Mouse (Mus musculus) thymus, adult 2 months (tissue): ENCODE data around the gene Cpa5. TPM values are rescaled to one million over a fixed set of nuclear protein-coding genes. Genes with fewer than 3 reads are reported as not detected.

Experiments
- DNase-seq: peaks from one replicate; pipeline ENCODE4 v3.0.0; 2021
- H3K27ac ChIP-seq: fragments of 200-500 bp; 2 replicates; pipeline ENCODE4 v1.5.1; 2012; ENCODE audit warnings: low read length, control low read depth; ENCODE audit not compliant: control insufficient read depth, insufficient read depth
- H3K27me3 ChIP-seq: fragments of 200-500 bp; 2 replicates; pipeline ENCODE4 v1.6.1; 2012; ENCODE audit warnings: mild to moderate bottlenecking, low read length, moderate library complexity, mixed read lengths; ENCODE audit not compliant: control insufficient read depth, insufficient read depth
- H3K36me3 ChIP-seq: fragments of 200-500 bp; 2 replicates; pipeline ENCODE4 v1.6.1; 2012; ENCODE audit warnings: mild to moderate bottlenecking, low read length, moderate library complexity; ENCODE audit not compliant: control insufficient read depth, insufficient read depth
- H3K4me1 ChIP-seq: fragments of 200-500 bp; replicated peaks from 2 replicates; pipeline ENCODE4 v1.6.1; 2012; ENCODE audit warnings: low read length; ENCODE audit not compliant: control insufficient read depth, insufficient read depth
- H3K4me3 ChIP-seq: fragments of 200-500 bp; 2 replicates; pipeline ENCODE4 v1.5.1; 2012; ENCODE audit warnings: mild to moderate bottlenecking, low read length, control low read depth, moderate library complexity; ENCODE audit not compliant: control insufficient read depth, insufficient read depth
- CTCF ChIP-seq: fragments of 200-500 bp; IDR thresholded peaks from 2 replicates; pipeline ENCODE4 v1.5.1; 2012; ENCODE audit warnings: mild to moderate bottlenecking, control low read depth, low read length, moderate library complexity, borderline replicate concordance; ENCODE audit not compliant: control insufficient read depth, poor library complexity, insufficient read depth; ENCODE audit errors: extremely low read depth
- POLR2A ChIP-seq: fragments of 200-500 bp; IDR thresholded peaks from 2 replicates; pipeline ENCODE4 v1.6.1; 2012; ENCODE audit warnings: mild to moderate bottlenecking, low read length, control low read depth, moderate library complexity; ENCODE audit not compliant: control insufficient read depth, poor library complexity, insufficient read depth; ENCODE audit errors: extremely low read depth
- WGBS: fragments of 180-500 bp; shearing (Covaris S2); methylation state at CpG from one replicate; pipeline ENCODE4 v1.1.7; 2018; 5-methylcytosine and 5-hydroxymethylcytosine counted together
- polyA plus RNA-seq: library from polyadenylated mRNA; depleted of rRNA; stranded (reverse); fragments of >200 nt; gene quantifications from 2 replicates; pipeline ENCODE4 v1.2.3, GENCODE M21; 2012

The Cpa5 gene
- polyA plus RNA-seq, 1 experiment = not detected

- WGBS = 4% methylated on average over 8 of the region's 8 CpGs
- no peak for DNase-seq
- H3K4me1 ChIP-seq = no peaks in the 10 kb centered on the region
- H3K36me3 ChIP-seq = no peaks in the 10 kb centered on the region
- H3K27me3 ChIP-seq = no peaks in the 10 kb centered on the region; the same call in 1 of the 2 replicates
- TF ChIP-seq POLR2A = no peak
- TF ChIP-seq CTCF = no peak
- H3K4me3 ChIP-seq = no peak overlapping the region
- no peak overlapping the region for H3K27ac ChIP-seq
These were observed 5.7 kb downstream of the Cpa5 start for GRCm38 (mm10) chr6:30616491-30616941.

- no peak for TF ChIP-seq CTCF
- WGBS = 5% methylated on average over 13 of the region's 13 CpGs
- no peaks in the 10 kb centered on the region for H3K36me3 ChIP-seq
- H3K4me1 ChIP-seq = no peaks in the 10 kb centered on the region
- H3K27me3 ChIP-seq = no peaks in the 10 kb centered on the region; the same call in 1 of the 2 replicates
- no peak for DNase-seq
- no peak overlapping the region for H3K27ac ChIP-seq
- H3K4me3 ChIP-seq = no peak overlapping the region
These were observed 6.5 kb downstream of the Cpa5 start for GRCm38 (mm10) chr6:30617020-30617958.

- H3K36me3 ChIP-seq = no peaks in the 10 kb centered on the region
- H3K4me3 ChIP-seq = no peak overlapping the region
- TF ChIP-seq CTCF (no peak), POLR2A (no peak)
- H3K27me3 ChIP-seq = no peaks in the 10 kb centered on the region; the same call in 1 of the 2 replicates
- DNase-seq = no peak
- H3K4me1 ChIP-seq = no peaks in the 10 kb centered on the region
- no peak overlapping the region for H3K27ac ChIP-seq
- WGBS = 26% methylated on average over 18 of the region's 18 CpGs
These were observed 7.3 kb downstream of the Cpa5 start for GRCm38 (mm10) chr6:30617959-30618590.

- no peaks in the 10 kb centered on the region; the same call in 1 of the 2 replicates for H3K27me3 ChIP-seq
- no peak for DNase-seq
- H3K36me3 ChIP-seq = no peaks in the 10 kb centered on the region
- H3K4me1 ChIP-seq = no peaks in the 10 kb centered on the region
- WGBS = 79% methylated on average over 6 of the region's 6 CpGs
- no peak overlapping the region for H3K4me3 ChIP-seq
- H3K27ac ChIP-seq = no peak overlapping the region
- TF ChIP-seq CTCF = no peak
- TF ChIP-seq POLR2A = no peak
These were observed 7.9 kb downstream of the Cpa5 start for GRCm38 (mm10) chr6:30618735-30619134.

GRCm38 (mm10) chr6:30619606-30620005, 8.8 kb downstream of the Cpa5 start:
- H3K36me3 ChIP-seq = no peaks in the 10 kb centered on the region
- no peaks in the 10 kb centered on the region for H3K4me1 ChIP-seq
- H3K27ac ChIP-seq = no peak overlapping the region
- 98% methylated on average over 5 of the region's 5 CpGs for WGBS
- H3K4me3 ChIP-seq = no peak overlapping the region
- DNase-seq = no peak
- H3K27me3 ChIP-seq = no peaks in the 10 kb centered on the region; the same call in 1 of the 2 replicates
- TF ChIP-seq POLR2A = no peak
- TF ChIP-seq CTCF = no peak

GRCm38 (mm10) chr6:30620591-30620990, 9.8 kb downstream of the Cpa5 start:
- H3K27ac ChIP-seq = no peak overlapping the region
- no peak overlapping the region for H3K4me3 ChIP-seq
- TF ChIP-seq POLR2A (no peak), CTCF (no peak)
- no peaks in the 10 kb centered on the region for H3K4me1 ChIP-seq
- no peaks in the 10 kb centered on the region; the same call in 1 of the 2 replicates for H3K27me3 ChIP-seq
- no peaks in the 10 kb centered on the region for H3K36me3 ChIP-seq
- no peak for DNase-seq
- 87% methylated on average over 4 of the region's 4 CpGs for WGBS

- 95% methylated on average over 6 of the region's 6 CpGs for WGBS
- Histone ChIP-seq H3K4me1 (no peaks in the 10 kb centered on the region), H3K27ac (no peak overlapping the region), H3K36me3 (no peaks in the 10 kb centered on the region), H3K4me3 (no peak overlapping the region), H3K27me3 (no peaks in the 10 kb centered on the region; the same call in 1 of the 2 replicates)
- no peak for TF ChIP-seq CTCF
- no peak for TF ChIP-seq POLR2A
- no peak for DNase-seq
These were observed 10.2 kb downstream of the Cpa5 start for GRCm38 (mm10) chr6:30620994-30621393.
